23 mouse cellular contexts compared by ENCODE assay signal in the genomic region with DNA sequence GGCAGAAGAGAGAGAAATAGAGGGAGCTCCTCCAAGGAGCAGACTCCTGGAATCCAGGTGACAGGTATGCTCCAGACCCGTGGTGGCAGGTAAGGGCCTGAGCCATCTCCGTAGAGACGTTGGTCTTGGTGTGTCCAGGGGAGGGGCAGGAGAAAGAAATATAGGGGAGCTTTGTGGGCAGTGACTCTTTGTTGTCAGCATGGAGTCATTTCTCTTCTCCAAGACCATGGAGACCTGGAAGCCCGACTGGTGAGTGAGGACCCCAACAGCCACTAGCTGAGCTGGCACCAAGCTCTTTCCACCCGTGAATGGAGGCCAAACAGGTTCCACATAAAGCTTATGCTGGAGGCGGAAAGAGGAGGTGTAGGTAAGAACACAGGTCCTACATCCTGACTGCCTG. TPM values are rescaled to one million over a fixed set of nuclear protein-coding genes. Genes with fewer than 3 reads are reported as not detected.
DNase-seq lines count a peak whose midpoint lies in the region; ATAC-seq and TF ChIP-seq lines count a peak whose summit lies in the region.
"Had no signal": no experiment of that assay in that cellular context is flagged by ENCODE, and none has a peak within 500 bp of the region (broad histone marks: within the 10 kb centered on the region; RNA-seq: fewer than 3 reads in every experiment).

No protein-coding gene starts in this region.

- DNase-seq in forebrain, embryonic 10.5 days (ENCODE audit: extremely low spot score, low spot score): peak; percentile 4
- DNase-seq in liver, embryonic 11.5 days (ENCODE audit: low spot score): peak; percentile 27
- no peak for DNase-seq in liver
- peak; percentile 71 for DNase-seq in midbrain, embryonic 11.5 days (ENCODE audit: low spot score, missing footprints)
- no peak for DNase-seq in midbrain, postnatal 0 days (ENCODE audit: low spot score)
- no peak for DNase-seq in left cerebral cortex, postnatal 4 days
- DNase-seq: adrenal gland, postnatal 25 days; embryo, embryonic 11 days; forebrain, postnatal 0 days; gastrocnemius, postnatal 25 days; heart, postnatal 4 days; kidney, adult 11 months; lung, adult 18-20 months; lung, postnatal 10 days; right cerebral cortex, adult 18-20 months; thymus, postnatal 25 days had no signal

- H3K9me3 ChIP-seq in forebrain, embryonic 10.5 days: no peaks in the 10 kb centered on the region
- no peaks in the 10 kb centered on the region for H3K9me3 ChIP-seq in forebrain, embryonic 13.5 days (replicated peaks)
- no peaks in the 10 kb centered on the region for H3K9me3 ChIP-seq in liver, embryonic 11.5 days (ENCODE audit: control insufficient read depth, low read length)
- no peaks in the 10 kb centered on the region for H3K9me3 ChIP-seq in midbrain, embryonic 11.5 days (ENCODE audit: control insufficient read depth, low read length)
- H3K9me3 ChIP-seq in midbrain, postnatal 0 days (ENCODE audit: low read length): no peaks in the 10 kb centered on the region
- H3K9me3 ChIP-seq: heart, embryonic 15.5 days; limb, embryonic 15.5 days; midbrain, embryonic 12.5 days; neural tube, embryonic 15.5 days had no signal

- no peak for TF ChIP-seq CTCF in midbrain, postnatal 0 days (IDR thresholded peaks at IDR 0.05)

- no peaks in the 10 kb centered on the region for H3K36me3 ChIP-seq in forebrain, embryonic 10.5 days (replicated peaks)
- H3K36me3 ChIP-seq in forebrain, embryonic 13.5 days (ENCODE audit: poor library complexity, severe bottlenecking): no peaks in the 10 kb centered on the region
- no peaks in the 10 kb centered on the region for H3K36me3 ChIP-seq in liver, embryonic 11.5 days (ENCODE audit: control insufficient read depth, insufficient read depth, low read length)
- H3K36me3 ChIP-seq in midbrain, embryonic 11.5 days (ENCODE audit: control insufficient read depth, insufficient read depth, low read length): no peaks in the 10 kb centered on the region
- no peaks in the 10 kb centered on the region for H3K36me3 ChIP-seq in midbrain, postnatal 0 days (ENCODE audit: insufficient read depth, low read length)
- H3K36me3 ChIP-seq: heart, embryonic 15.5 days; limb, embryonic 15.5 days; midbrain, embryonic 12.5 days; neural tube, embryonic 15.5 days had no signal

- WGBS in forebrain, embryonic 10.5 days: 87% methylated on average over 6 of the region's 6 CpGs
- WGBS in forebrain, embryonic 13.5 days: 85% methylated on average over 6 of the region's 6 CpGs
- 77% methylated on average over 6 of the region's 6 CpGs for WGBS in liver, embryonic 11.5 days
- WGBS in midbrain, embryonic 11.5 days: 85% methylated on average over 6 of the region's 6 CpGs
- 84% methylated on average over 6 of the region's 6 CpGs for WGBS in midbrain, postnatal 0 days

- intact Hi-C loops in left cerebral cortex, postnatal 4 days (cut with DNase I): loop anchor here (5.0 to 10.0 kb wide), 4 partner anchors 195 to 1165 kb away; no protein-coding TSS in a partner anchor

- no peak overlapping the region for H3K4me2 ChIP-seq in forebrain, embryonic 13.5 days
- H3K4me2 ChIP-seq in liver, embryonic 11.5 days: no peak overlapping the region
- no peak overlapping the region for H3K4me2 ChIP-seq in midbrain, embryonic 11.5 days
- H3K4me2 ChIP-seq in midbrain, postnatal 0 days (ENCODE audit: low read depth, low read length, poor library complexity, severe bottlenecking): peak overlapping the region; percentile 74; the same call in 1 of the 2 replicates
- H3K4me2 ChIP-seq: heart, embryonic 15.5 days; limb, embryonic 15.5 days; midbrain, embryonic 12.5 days had no signal

- H3K4me1 ChIP-seq in forebrain, embryonic 10.5 days: peaks cover 34% of the 10 kb centered on the region
- H3K4me1 ChIP-seq in forebrain, embryonic 13.5 days: peaks cover 40% of the 10 kb centered on the region
- H3K4me1 ChIP-seq in liver, embryonic 11.5 days (replicated peaks; ENCODE audit: control insufficient read depth, insufficient read depth, low read length): no peaks in the 10 kb centered on the region
- H3K4me1 ChIP-seq in midbrain, embryonic 11.5 days (ENCODE audit: control insufficient read depth, insufficient read depth, low read length): peaks cover 15% of the 10 kb centered on the region
- H3K4me1 ChIP-seq in midbrain, postnatal 0 days (ENCODE audit: insufficient read depth, low read length): peaks cover 13% of the 10 kb centered on the region; the same call in 1 of the 2 replicates

- H3K9ac ChIP-seq in forebrain, embryonic 13.5 days: no peak overlapping the region
- H3K9ac ChIP-seq in liver, embryonic 11.5 days (ENCODE audit: low read depth, low read length): no peak overlapping the region
- H3K9ac ChIP-seq in midbrain, embryonic 11.5 days (ENCODE audit: low read length): no peak overlapping the region
- H3K9ac ChIP-seq in midbrain, postnatal 0 days (replicated peaks; ENCODE audit: low read length, poor library complexity, severe bottlenecking): no peak overlapping the region
- H3K9ac ChIP-seq: forebrain, postnatal 0 days; heart, embryonic 15.5 days; limb, embryonic 15.5 days; midbrain, embryonic 12.5 days; neural tube, embryonic 15.5 days had no signal

- peaks cover 87% of the 10 kb centered on the region for H3K27me3 ChIP-seq in forebrain, embryonic 10.5 days (ENCODE audit: poor library complexity, severe bottlenecking)
- peaks cover 42% of the 10 kb centered on the region for H3K27me3 ChIP-seq in forebrain, embryonic 13.5 days
- peaks cover 60% of the 10 kb centered on the region for H3K27me3 ChIP-seq in liver, embryonic 11.5 days (replicated peaks; ENCODE audit: control insufficient read depth, insufficient read depth, low read length)
- H3K27me3 ChIP-seq in midbrain, embryonic 11.5 days (ENCODE audit: control insufficient read depth, insufficient read depth, low read length): peaks cover 20% of the 10 kb centered on the region
- H3K27me3 ChIP-seq in midbrain, postnatal 0 days (ENCODE audit: insufficient read depth, low read length): no peaks in the 10 kb centered on the region

- no peak overlapping the region for H3K4me3 ChIP-seq in forebrain, embryonic 10.5 days
- no peak overlapping the region for H3K4me3 ChIP-seq in forebrain, embryonic 13.5 days
- H3K4me3 ChIP-seq in liver, embryonic 11.5 days (ENCODE audit: low read depth, low read length): no peak overlapping the region
- H3K4me3 ChIP-seq in midbrain, embryonic 11.5 days (ENCODE audit: low read depth, low read length): no peak overlapping the region
- H3K4me3 ChIP-seq in midbrain, postnatal 0 days (ENCODE audit: low read depth, low read length): no peak overlapping the region
- H3K4me3 ChIP-seq: heart, adult 2 months; heart, embryonic 15.5 days; limb, embryonic 15.5 days; midbrain, embryonic 12.5 days; neural tube, embryonic 15.5 days had no signal

- ATAC-seq in forebrain, embryonic 13.5 days: no peak
- no peak for ATAC-seq in liver, embryonic 11.5 days (replicated peaks; ENCODE audit: low FRiP score)
- ATAC-seq in midbrain, embryonic 11.5 days (ENCODE audit: low FRiP score): no peak
- ATAC-seq in midbrain, postnatal 0 days (ENCODE audit: low FRiP score): no peak
- ATAC-seq: forebrain, postnatal 0 days; hindbrain, embryonic 16.5 days had no signal

- H3K27ac ChIP-seq in forebrain, embryonic 10.5 days: no peak overlapping the region
- no peak overlapping the region for H3K27ac ChIP-seq in forebrain, embryonic 13.5 days
- no peak overlapping the region for H3K27ac ChIP-seq in liver, embryonic 11.5 days (ENCODE audit: low read depth, low read length)
- H3K27ac ChIP-seq in midbrain, embryonic 11.5 days (ENCODE audit: low read depth, low read length): no peak overlapping the region
- no peak overlapping the region for H3K27ac ChIP-seq in midbrain, postnatal 0 days (ENCODE audit: low read depth, low read length)
- H3K27ac ChIP-seq: heart, adult 2 months; heart, embryonic 15.5 days; limb, embryonic 15.5 days; midbrain, embryonic 12.5 days; neural tube, embryonic 15.5 days had no signal

RNA-seq across cellular contexts. Expression of a gene that starts 4.4 kb away (rescaled TPM):
- 9.1 and 11.0 TPM in 2 replicates for polyA plus RNA-seq in forebrain, embryonic 10.5 days (2016; fragmentation: Nextera tagmentation; extraction: Ambion mirVana)
- 23.0 and 29.4 TPM in 2 replicates for polyA plus RNA-seq in forebrain, embryonic 13.5 days (2015; fragmentation: Nextera tagmentation; extraction: Ambion mirVana)
- polyA plus RNA-seq in liver, embryonic 11.5 days (2014; fragmentation: Nextera tagmentation; extraction: Ambion mirVana): 0.69 and 0.70 TPM in 2 replicates
- 17.8 and 18.8 TPM in 2 replicates for polyA plus RNA-seq in midbrain, embryonic 11.5 days (2014; fragmentation: Nextera tagmentation; extraction: Ambion mirVana)
- 85.9 and 99.8 TPM in 2 replicates for total RNA-seq in midbrain, postnatal 0 days (2014; rRNA removed)
- 67.7 and 69.4 TPM in 2 replicates for polyA plus RNA-seq in midbrain, postnatal 0 days (2015; fragmentation: Nextera tagmentation; extraction: Ambion mirVana)
- 10 to 100 TPM; 47.3 to 50.4 TPM for total RNA-seq in left cerebral cortex, postnatal 4 days (2021)

Comparison
In these comparisons a context has a peak if more than half of its experiments do, and no peak if none do; other contexts are left out.
1. DNase-seq: peak in forebrain, embryonic 10.5 days (single experiment), liver, embryonic 11.5 days (single experiment) and midbrain, embryonic 11.5 days (single experiment); none in liver (single experiment), midbrain, postnatal 0 days (single experiment) and left cerebral cortex, postnatal 4 days (single experiment).